Mouse (Mus musculus) kidney, embryonic 15.5 days (tissue): ENCODE measurements around the gene Auh. TPM values are rescaled to one million over a fixed set of nuclear protein-coding genes. Genes with fewer than 3 reads are reported as not detected.

Source experiments
- ATAC-seq: fragments of 200-750 bp; cut with Nextera tagmentation; replicated peaks from 2 replicates; pipeline ENCODE4 v1.8.0; 2017; ENCODE audit warnings: moderate TSS enrichment; ENCODE audit not compliant: low FRiP score
- H3K27ac ChIP-seq: fragments of 300-500 bp; sonication (generic); 2 replicates; pipeline ENCODE4 v1.5.1; 2015; ENCODE audit warnings: mild to moderate bottlenecking, inconsistent platforms
- H3K27me3 ChIP-seq: fragments of 300-500 bp; sonication (generic); 2 replicates; pipeline ENCODE4 v1.6.1; 2015; ENCODE audit warnings: inconsistent platforms
- H3K36me3 ChIP-seq: fragments of 300-500 bp; sonication (generic); 2 replicates; pipeline ENCODE4 v1.6.1; 2015; ENCODE audit warnings: inconsistent platforms
- H3K4me1 ChIP-seq: fragments of 300-500 bp; sonication (generic); 2 replicates; pipeline ENCODE4 v1.6.1; 2015; ENCODE audit warnings: inconsistent platforms
- H3K4me2 ChIP-seq: fragments of 300-500 bp; sonication (generic); 2 replicates; pipeline ENCODE4 v1.6.1; 2015; ENCODE audit warnings: moderate library complexity, mild to moderate bottlenecking, inconsistent platforms
- H3K4me3 ChIP-seq: fragments of 300-500 bp; sonication (generic); replicated peaks from 2 replicates; pipeline ENCODE4 v1.5.1; 2015; ENCODE audit warnings: mild to moderate bottlenecking, inconsistent platforms
- H3K9ac ChIP-seq: fragments of 300-500 bp; sonication (generic); 2 replicates; pipeline ENCODE4 v1.6.1; 2015; ENCODE audit warnings: mild to moderate bottlenecking, inconsistent platforms
- H3K9me3 ChIP-seq: fragments of 300-500 bp; sonication (generic); replicated peaks from 2 replicates; pipeline ENCODE4 v1.6.1; 2016; ENCODE audit warnings: inconsistent platforms
- WGBS: fragments of 180-500 bp; shearing (Covaris S2); methylation state at CpG from one replicate; pipeline ENCODE4 v1.1.7; 2015; ENCODE audit warnings: mixed read lengths; 5-methylcytosine and 5-hydroxymethylcytosine counted together
- polyA plus RNA-seq: library from polyadenylated mRNA; unstranded; fragments of >200 nt; fragmentation: Nextera tagmentation; extraction: Ambion mirVana; gene quantifications from 2 replicates; pipeline ENCODE4 v1.2.1, GENCODE M21; 2015

The Auh gene
- polyA plus RNA-seq, 1 experiment from 2014 or later, result 57.0 TPM

DNA sequence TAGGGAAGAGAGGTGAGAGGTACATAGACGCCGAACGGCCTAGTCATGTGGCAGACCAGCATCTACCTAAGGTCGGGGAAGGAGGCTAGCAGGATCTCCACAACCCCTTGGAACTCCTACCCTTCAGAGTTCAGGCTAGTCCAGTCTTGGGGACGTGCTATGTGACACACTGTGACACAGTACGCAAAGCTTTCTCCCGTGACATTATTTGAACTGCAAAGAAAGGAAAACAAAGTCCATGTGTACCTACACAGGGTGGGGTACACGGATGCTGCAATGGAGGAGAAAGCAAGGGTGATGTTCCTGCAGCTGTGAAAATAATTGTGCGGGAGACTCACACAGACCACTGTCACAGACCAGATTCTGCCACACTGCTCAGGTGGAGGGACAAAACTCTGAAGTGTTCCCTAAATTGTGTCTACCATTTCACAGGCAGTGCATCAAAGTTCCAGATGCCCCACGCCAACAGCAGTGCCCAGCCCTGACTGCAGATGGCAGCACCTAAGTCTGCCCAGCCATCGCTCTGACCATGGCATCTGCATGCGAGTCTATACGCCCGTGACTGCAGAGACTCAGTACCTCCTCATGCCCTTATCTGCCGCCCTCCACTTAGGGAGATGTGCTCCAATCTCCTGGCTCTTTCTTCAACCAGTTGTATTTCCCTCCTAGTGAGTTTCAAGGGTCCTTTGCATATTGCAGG, 79.3 kb downstream of the Auh start:
- no peaks in the 10 kb centered on the region for H3K36me3 ChIP-seq
- ATAC-seq, result no peak
- H3K4me3 ChIP-seq, result no peak overlapping the region
- no peaks in the 10 kb centered on the region for H3K27me3 ChIP-seq
- no peaks in the 10 kb centered on the region for H3K9me3 ChIP-seq
- H3K4me1 ChIP-seq, result no peaks in the 10 kb centered on the region
- no peak overlapping the region for H3K4me2 ChIP-seq
- WGBS, result 79% methylated on average over 15 of the region's 15 CpGs
- H3K27ac ChIP-seq, result no peak overlapping the region
- H3K9ac ChIP-seq, result no peak overlapping the region

DNA sequence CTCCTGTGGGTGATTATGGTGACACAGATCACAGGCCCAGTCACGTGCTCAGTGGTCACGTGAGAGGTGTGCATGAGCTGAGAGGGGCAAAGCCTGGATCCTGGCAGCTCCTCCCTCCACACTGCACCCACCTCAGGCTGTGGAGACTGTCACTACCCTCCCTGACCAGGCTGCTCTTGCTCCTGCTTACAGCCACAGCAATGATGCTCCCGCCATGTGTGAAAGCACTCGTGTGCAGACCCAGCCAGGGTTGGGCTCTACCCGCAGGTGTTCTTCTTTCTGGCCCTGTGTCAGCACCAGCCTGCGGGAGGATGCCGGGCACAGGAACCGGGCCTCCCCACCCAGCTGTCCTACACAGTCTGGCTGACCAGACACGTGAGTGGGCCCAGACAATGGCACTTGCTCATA, 80.1 kb downstream of the Auh start:
- ATAC-seq, result no peak
- H3K27me3 ChIP-seq, result no peaks in the 10 kb centered on the region
- no peaks in the 10 kb centered on the region for H3K9me3 ChIP-seq
- no peaks in the 10 kb centered on the region for H3K4me1 ChIP-seq
- H3K36me3 ChIP-seq, result no peaks in the 10 kb centered on the region
- WGBS, result 85% methylated on average over 9 of the region's 9 CpGs
- no peak overlapping the region for H3K4me2 ChIP-seq
- H3K4me3 ChIP-seq, result no peak overlapping the region
- no peak overlapping the region for H3K9ac ChIP-seq
- H3K27ac ChIP-seq, result no peak overlapping the region

DNA sequence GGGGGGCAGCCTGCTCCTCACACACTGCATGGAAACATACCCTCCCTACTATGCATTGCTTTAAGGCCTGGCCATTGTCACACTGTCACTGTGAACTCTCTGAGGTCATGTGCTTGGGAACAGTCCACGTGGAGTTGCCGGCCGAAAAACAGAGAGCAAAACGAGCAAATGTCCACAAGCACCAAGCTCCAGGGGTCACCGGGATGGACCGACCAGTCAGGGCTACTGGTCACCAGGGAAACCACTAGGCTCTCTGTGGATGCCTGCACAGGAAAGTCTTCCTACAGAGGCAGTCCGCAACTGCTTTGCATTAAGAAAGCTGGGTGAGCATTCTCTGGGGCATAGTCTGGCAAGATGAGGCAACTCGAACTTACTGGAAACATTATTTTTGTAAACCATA, 82.0 kb downstream of the Auh start:
- H3K4me1 ChIP-seq, result 0 out of 2 replicates have a peak, but pooled peaks cover 2% of the 10 kb centered on the region
- no peak for ATAC-seq

DNA sequence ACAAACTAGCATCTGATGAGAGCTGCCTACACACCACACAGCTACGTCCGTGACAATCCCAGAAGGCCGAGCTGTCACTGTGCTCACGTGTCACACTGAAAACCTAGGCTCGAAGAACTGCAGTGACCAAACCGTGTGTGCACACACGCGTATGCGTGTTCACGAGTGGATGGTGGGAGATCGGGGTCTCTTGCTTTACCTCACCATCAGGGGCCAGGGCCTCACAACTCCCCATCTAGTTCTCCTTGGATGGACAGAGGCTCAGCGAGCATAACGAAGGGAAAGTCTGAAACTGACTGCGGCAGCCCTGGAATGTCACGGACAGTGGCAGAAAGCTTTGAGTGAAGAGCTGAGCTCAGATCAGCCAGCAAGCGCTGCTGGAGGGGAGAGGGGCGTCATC, 82.4 kb downstream of the Auh start:
- no peak overlapping the region for H3K4me3 ChIP-seq
- no peaks in the 10 kb centered on the region for H3K36me3 ChIP-seq
- WGBS, result 89% methylated on average over 17 of the region's 17 CpGs
- no peak overlapping the region for H3K27ac ChIP-seq
- no peak overlapping the region for H3K4me2 ChIP-seq
- H3K9ac ChIP-seq, result no peak overlapping the region
- ATAC-seq, result no peak
- 0 out of 2 replicates have a peak, but pooled peaks cover 2% of the 10 kb centered on the region for H3K4me1 ChIP-seq
- H3K9me3 ChIP-seq, result no peaks in the 10 kb centered on the region
- no peaks in the 10 kb centered on the region for H3K27me3 ChIP-seq

More for the DNA sequence above, 82.0 kb downstream of the Auh start:
- no peaks in the 10 kb centered on the region for H3K36me3 ChIP-seq
- no peak overlapping the region for H3K4me3 ChIP-seq
- no peak overlapping the region for H3K4me2 ChIP-seq
- H3K27ac ChIP-seq, result no peak overlapping the region
- no peaks in the 10 kb centered on the region for H3K27me3 ChIP-seq
- H3K9ac ChIP-seq, result no peak overlapping the region
- 69% methylated on average over 8 of the region's 8 CpGs for WGBS
- no peaks in the 10 kb centered on the region for H3K9me3 ChIP-seq

- H3K36me3 ChIP-seq, result no peaks in the 10 kb centered on the region
- 83% methylated on average over 4 of the region's 4 CpGs for WGBS
These were observed 83.9 kb downstream of the Auh start for GRCm38 (mm10) chr13:52845618-52846017.

DNA sequence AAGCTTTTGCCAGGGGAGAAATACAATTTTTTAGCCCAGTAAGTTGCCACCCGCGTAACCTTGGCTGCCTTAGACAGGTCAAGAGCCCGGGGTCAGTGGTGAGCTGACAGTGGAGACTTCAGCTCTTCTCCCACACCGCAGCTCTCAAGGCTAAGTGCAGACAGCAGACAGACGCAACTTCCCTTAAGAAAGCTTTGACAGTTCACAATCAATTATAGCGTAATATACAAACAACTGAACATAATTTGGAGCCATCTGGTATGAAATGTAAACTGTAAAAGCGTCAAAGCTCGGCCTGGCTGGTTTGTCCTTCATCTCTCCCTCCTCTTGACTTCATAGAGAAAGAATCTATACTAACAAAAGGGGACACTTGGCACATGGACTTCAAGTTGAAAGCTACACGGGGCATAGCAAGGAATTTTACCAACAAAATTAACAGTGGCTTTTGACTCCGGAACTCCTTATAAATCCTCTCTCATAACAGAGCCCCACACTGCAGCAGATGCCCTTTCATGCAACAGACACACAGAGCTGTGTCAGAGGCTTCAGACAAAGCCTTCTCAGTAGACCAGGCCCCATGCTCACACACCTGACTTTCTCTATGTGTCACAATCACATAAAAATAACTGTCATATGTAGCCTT, 85.8 kb downstream of the Auh start:
- Histone ChIP-seq H3K27me3 (no peaks in the 10 kb centered on the region), H3K4me3 (no peak overlapping the region), H3K27ac (no peak overlapping the region), H3K9ac (no peak overlapping the region), H3K4me2 (no peak overlapping the region), H3K4me1 (0 out of 2 replicates have a peak, but pooled peaks cover 2% of the 10 kb centered on the region), H3K36me3 (peaks cover 11% of the 10 kb centered on the region; the same call in 1 of the 2 replicates), H3K9me3 (no peaks in the 10 kb centered on the region)
- ATAC-seq, result no peak
- 60% methylated on average over 10 of the region's 10 CpGs for WGBS

More at GRCm38 (mm10) chr13:52845618-52846017, 83.9 kb downstream of the Auh start:
- no peak overlapping the region for H3K27ac ChIP-seq
- no peak overlapping the region for H3K9ac ChIP-seq
- no peaks in the 10 kb centered on the region for H3K27me3 ChIP-seq
- no peak for ATAC-seq
- H3K4me3 ChIP-seq, result no peak overlapping the region
- H3K9me3 ChIP-seq, result no peaks in the 10 kb centered on the region
- H3K4me2 ChIP-seq, result no peak overlapping the region
- H3K4me1 ChIP-seq, result 0 out of 2 replicates have a peak, but pooled peaks cover 2% of the 10 kb centered on the region

DNA sequence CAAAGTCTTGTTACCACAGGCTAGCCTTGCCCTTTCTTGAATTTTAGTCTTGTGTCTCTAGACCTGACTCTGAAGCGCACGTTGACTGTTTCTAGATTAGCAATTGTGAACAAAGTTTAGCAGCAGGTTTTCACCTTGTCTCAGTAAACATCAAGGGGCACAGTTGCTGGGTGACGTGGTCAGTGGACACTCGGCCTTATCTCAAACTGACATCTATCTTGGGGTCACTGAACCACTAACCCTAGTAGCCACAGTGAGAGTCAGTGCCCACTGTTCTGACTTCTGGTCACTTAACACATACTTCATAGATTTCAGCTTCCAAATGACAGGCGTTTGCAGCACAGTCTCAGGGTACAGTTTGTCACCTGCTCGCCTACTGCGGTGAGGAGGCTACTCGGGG, 93.2 kb downstream of the Auh start:
- Histone ChIP-seq H3K27me3 (no peaks in the 10 kb centered on the region), H3K4me2 (no peak overlapping the region), H3K4me3 (no peak overlapping the region), H3K9ac (no peak overlapping the region), H3K27ac (no peak overlapping the region), H3K4me1 (no peaks in the 10 kb centered on the region), H3K9me3 (no peaks in the 10 kb centered on the region), H3K36me3 (peaks cover 45% of the 10 kb centered on the region)
- WGBS, result 87% methylated on average over 8 of the region's 8 CpGs
- ATAC-seq, result no peak

- 68% methylated on average over 8 of the region's 8 CpGs for WGBS
- Histone ChIP-seq H3K36me3 (peaks cover 38% of the 10 kb centered on the region), H3K27me3 (no peaks in the 10 kb centered on the region), H3K4me1 (no peaks in the 10 kb centered on the region), H3K27ac (no peak overlapping the region), H3K4me2 (no peak overlapping the region), H3K4me3 (no peak overlapping the region), H3K9ac (no peak overlapping the region), H3K9me3 (no peaks in the 10 kb centered on the region)
- no peak for ATAC-seq
These were observed 94.9 kb downstream of the Auh start for GRCm38 (mm10) chr13:52834591-52834990.

DNA sequence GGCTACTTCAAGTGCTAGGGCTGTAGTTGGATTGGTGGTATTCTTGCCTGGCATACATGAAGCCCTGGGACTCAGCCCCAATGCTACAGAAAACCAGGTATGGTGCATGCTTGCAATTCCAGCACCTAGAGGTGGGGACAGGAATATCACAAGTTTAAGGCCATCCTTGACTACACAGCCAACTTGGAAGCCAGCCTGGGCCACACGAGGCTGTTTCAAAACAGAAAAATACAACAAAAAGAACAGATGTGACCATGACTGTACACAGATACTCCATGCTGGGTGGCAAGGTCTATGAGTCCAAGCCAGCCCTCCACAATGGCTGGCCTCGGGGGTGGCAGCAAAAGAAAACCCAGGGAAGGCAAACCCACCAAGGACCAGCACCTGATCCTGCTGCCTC, 95.7 kb downstream of the Auh start:
- Histone ChIP-seq H3K36me3 (peaks cover 34% of the 10 kb centered on the region), H3K27ac (no peak overlapping the region), H3K9me3 (no peaks in the 10 kb centered on the region), H3K4me3 (no peak overlapping the region), H3K4me1 (no peaks in the 10 kb centered on the region), H3K4me2 (no peak overlapping the region), H3K27me3 (no peaks in the 10 kb centered on the region), H3K9ac (no peak overlapping the region)
- 84% methylated on average over 2 of the region's 2 CpGs for WGBS
- ATAC-seq, result no peak

GRCm38 (mm10) chr13:52833220-52833619, 96.3 kb downstream of the Auh start:
- H3K27ac ChIP-seq, result no peak overlapping the region
- no peak overlapping the region for H3K4me2 ChIP-seq
- no peak overlapping the region for H3K9ac ChIP-seq
- no peak overlapping the region for H3K4me3 ChIP-seq
- no peaks in the 10 kb centered on the region for H3K4me1 ChIP-seq
- 74% methylated on average over 4 of the region's 4 CpGs for WGBS
- no peaks in the 10 kb centered on the region for H3K27me3 ChIP-seq
- peaks cover 32% of the 10 kb centered on the region for H3K36me3 ChIP-seq
- no peak for ATAC-seq
- no peaks in the 10 kb centered on the region for H3K9me3 ChIP-seq

GRCm38 (mm10) chr13:52832481-52833170, 96.9 kb downstream of the Auh start:
- WGBS, result 84% methylated on average over 8 of the region's 8 CpGs

More at GRCm38 (mm10) chr13:52832481-52833170, 96.9 kb downstream of the Auh start:
- Histone ChIP-seq H3K4me3 (no peak overlapping the region), H3K4me2 (no peak overlapping the region), H3K9me3 (no peaks in the 10 kb centered on the region), H3K4me1 (no peaks in the 10 kb centered on the region), H3K27me3 (no peaks in the 10 kb centered on the region), H3K9ac (no peak overlapping the region), H3K27ac (no peak overlapping the region), H3K36me3 (peaks cover 26% of the 10 kb centered on the region)
- no peak for ATAC-seq
